Mouse (Mus musculus) skeletal muscle tissue, postnatal 0 days (tissue): Measurements from ENCODE around the gene Dda1. TPM values are rescaled to one million over a fixed set of nuclear protein-coding genes. Genes with fewer than 3 reads are reported as not detected.

Source experiments
- polyA plus RNA-seq: library from polyadenylated mRNA; unstranded; fragments of >200 nt; fragmentation: Nextera tagmentation; extraction: Ambion mirVana; gene quantifications from 2 replicates; pipeline ENCODE4 v1.2.1, GENCODE M21; 2015

Dda1 gene
- polyA plus RNA-seq, result 48.3 and 57.9 TPM in 2 replicates

GRCm38 (mm10) chr8:71468916-71469315 is at the start of gene Dda1:
Gene Dda1, plus strand, starts transcription at chr8:71469199.

GRCm38 (mm10) chr8:71463188-71464033 is 5.6 kb upstream of the Dda1 start, which contains the start of gene Abhd8:
Gene Abhd8, minus strand, starts transcription at chr8:71463655.

DNA sequence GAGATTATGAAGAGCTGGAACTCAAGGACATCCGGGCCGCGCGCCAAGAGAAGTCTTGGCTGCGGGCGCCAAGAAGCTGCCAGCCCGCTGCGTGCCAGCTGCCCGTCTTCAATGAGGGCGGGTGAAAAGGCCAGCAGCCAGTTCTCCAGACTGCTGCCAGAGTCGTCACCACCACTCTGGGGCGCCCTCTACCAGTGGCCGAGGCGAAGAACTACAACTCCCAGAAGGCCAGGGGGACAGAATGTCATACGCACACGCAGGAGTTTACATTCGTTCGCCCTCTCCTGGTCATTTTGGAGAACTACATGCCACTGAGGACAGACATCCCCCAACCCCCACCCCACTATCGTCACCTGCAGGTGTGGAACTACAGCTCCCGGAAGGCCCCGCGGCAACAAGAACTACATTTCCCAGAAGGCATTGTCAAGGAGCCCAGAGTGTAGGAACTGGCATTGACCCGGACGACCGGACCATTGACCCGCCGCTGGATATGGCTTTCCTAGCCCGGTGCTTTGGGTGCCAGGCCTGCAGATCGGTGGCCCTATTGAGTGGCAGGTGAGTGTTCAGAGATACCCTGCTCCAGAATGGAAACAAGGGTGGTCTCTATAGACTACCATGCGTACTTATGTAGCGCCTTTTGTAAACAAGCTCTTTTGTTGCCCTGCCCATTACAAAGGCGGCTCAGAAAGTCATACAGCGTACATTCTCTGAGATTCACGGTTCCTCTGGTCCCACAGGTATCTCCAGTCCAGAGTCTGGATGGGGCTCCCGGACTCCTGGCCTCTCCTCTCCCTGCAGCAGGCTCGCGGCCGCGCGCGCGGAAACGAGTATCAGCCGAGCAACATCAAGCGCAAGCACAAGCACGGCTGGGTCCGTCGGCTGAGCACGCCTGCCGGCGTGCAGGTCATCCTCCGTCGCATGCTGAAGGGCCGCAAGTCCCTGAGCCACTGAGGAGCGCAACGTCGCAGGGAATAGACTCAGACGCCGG is 4.2 kb upstream of the Dda1 start, which contains the start of gene Mrpl34:
Gene Mrpl34 (plus strand): TSS at position 447 of the 988 bp plus-strand sequence.

DNA sequence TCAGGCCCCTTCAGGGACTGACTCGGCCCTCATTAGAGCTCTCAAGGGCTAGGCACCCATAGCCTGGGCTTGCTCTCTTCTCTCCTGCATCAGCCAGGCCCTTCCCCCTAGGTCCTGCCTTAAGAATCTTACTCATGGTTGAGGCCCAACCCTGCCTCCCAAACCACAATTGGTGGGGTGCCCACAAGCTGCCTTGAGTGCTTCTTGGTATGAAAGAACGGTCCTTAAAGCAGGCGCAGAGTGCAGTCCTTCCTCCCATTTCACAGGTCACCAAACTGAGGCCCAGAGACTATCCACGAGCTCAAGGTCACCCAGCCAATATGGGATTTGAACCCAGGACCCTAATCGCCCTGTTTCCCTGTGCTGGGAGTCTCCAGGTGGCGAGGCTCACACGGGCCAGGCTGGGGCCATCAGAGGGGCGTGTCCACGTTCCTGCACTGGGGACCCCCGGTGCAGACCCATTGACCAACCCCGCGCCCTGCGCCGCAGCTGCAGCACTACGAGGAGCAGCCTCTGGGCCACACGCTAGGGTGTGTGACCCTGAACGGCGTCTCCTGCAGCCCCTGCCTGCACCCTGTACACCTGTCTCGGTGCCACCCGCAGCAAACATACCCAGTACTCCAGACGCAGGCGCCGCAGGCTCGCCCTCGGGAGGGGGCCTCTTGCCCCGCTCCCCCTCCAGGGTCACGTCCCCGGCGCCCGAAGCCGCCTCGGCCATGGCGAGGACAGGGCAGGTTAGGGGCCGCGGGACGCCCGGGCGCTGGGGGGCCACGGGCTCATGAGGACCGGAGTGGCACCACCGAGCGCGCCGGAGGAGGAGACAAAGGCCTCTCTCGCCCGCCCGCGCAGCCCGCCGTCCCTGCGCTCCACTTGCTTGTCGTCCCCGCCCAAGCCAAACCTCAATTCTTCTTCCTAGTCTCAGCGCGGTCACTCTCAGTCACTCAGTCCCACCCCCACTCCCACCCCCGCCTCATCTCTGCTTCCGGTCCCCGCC is 16.4 kb downstream of the Dda1 start, which contains the start of gene Ano8:
Gene Ano8 (minus strand): TSS at position 822 of the 994 bp plus-strand sequence.

GRCm38 (mm10) chr8:71487691-71488445 is 18.9 kb downstream of the Dda1 start, which contains the start of gene Gtpbp3:
Gene Gtpbp3, plus strand, starts transcription at chr8:71488103.

GRCm38 (mm10) chr8:71511644-71512043 is 42.6 kb downstream of the Dda1 start, which contains the start of gene Plvap:
Gene Plvap, minus strand, starts transcription at chr8:71511752.

DNA sequence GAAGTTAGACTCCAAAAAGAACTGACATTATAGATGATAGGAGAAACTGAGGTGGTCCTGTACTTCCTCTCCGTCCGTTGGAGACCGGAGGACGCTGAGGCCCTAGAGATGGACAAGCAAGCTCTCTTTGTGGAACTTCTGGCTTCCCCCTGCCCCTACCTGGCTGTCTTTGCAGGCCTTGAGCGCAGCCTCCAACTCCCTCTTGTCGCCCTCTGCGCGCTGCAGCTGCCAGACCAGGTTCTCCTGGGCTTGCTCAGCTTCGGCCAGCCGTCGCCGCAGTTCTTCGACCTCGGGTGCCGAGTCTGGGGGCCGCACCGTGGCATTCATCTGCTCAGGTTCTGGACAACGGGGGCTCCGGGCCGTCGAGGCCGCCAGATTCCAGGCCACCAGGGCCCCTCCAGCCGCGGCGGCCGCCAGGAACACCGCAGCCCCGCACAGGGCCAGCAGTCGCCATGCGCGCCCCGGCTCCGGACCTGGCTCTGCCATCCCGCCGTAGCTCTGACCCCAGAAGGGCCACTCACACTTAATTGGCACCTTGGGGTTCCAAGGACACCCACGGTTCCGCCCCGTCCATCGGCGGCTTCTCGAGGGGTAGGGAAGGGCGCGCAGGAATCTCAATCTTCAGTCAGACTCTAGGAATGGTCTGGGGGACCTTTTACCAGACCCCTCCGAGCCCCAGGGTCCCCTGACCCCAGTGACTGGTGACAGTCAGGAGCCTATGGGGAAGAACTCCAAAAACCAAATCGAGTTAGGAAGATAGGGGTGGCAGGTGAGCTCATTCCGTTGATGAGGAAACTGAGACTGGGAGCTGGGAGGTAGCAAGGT is 56.4 kb downstream of the Dda1 start, which contains the start of gene Ccdc194:
Gene Ccdc194 (minus strand): TSS at position 486 of the 825 bp plus-strand sequence.

Other genes with a start within 250 kb of the Dda1 start
- gene Myo9b, start 196.5 kb upstream of the Dda1 start, polyA plus RNA-seq, result 6.7 and 7.5 TPM in 2 replicates
- 16.2 and 18.1 TPM in 2 replicates for gene Haus8, start 196.3 kb upstream of the Dda1 start, polyA plus RNA-seq
- 106 and 119 TPM in 2 replicates for gene Use1, start 102.4 kb upstream of the Dda1 start, polyA plus RNA-seq
- 4.9 and 6.7 TPM in 2 replicates for gene Ocel1, start 97.9 kb upstream of the Dda1 start, polyA plus RNA-seq
- gene Nr2f6, start 87.2 kb upstream of the Dda1 start, polyA plus RNA-seq, result 27.5 and 32.7 TPM in 2 replicates
- 14.4 and 14.5 TPM in 2 replicates for gene Ushbp1, start 73.4 kb upstream of the Dda1 start, polyA plus RNA-seq
- 64.8 and 75.1 TPM in 2 replicates for gene Babam1, start 72.3 kb upstream of the Dda1 start, polyA plus RNA-seq
- 5.9 and 6.0 TPM in 2 replicates for gene Ankle1, start 63.2 kb upstream of the Dda1 start, polyA plus RNA-seq
- 39.0 and 41.2 TPM in 2 replicates for gene Abhd8, start 5.5 kb upstream of the Dda1 start, polyA plus RNA-seq
- gene Mrpl34, start 4.2 kb upstream of the Dda1 start, polyA plus RNA-seq, result 94.6 and 97.7 TPM in 2 replicates
- gene Ano8, start 16.8 kb downstream of the Dda1 start, polyA plus RNA-seq, result 1.3 and 2.4 TPM in 2 replicates
- 7.5 and 9.5 TPM in 2 replicates for gene Gtpbp3, start 18.9 kb downstream of the Dda1 start, polyA plus RNA-seq
- gene Plvap, start 42.6 kb downstream of the Dda1 start, polyA plus RNA-seq, result 21.9 and 33.3 TPM in 2 replicates
- 0.33 and 0.57 TPM in 2 replicates for gene Ccdc194, start 56.5 kb downstream of the Dda1 start, polyA plus RNA-seq
- 57.6 and 67.3 TPM in 2 replicates for gene Bst2, start 68.3 kb downstream of the Dda1 start, polyA plus RNA-seq
- 47.7 and 53.4 TPM in 2 replicates for gene Mvb12a, start 73.7 kb downstream of the Dda1 start, polyA plus RNA-seq
- 0.21 and 0.48 TPM in 2 replicates for gene Tmem221, start 89.7 kb downstream of the Dda1 start, polyA plus RNA-seq
- gene Nxnl1, start 97.4 kb downstream of the Dda1 start, polyA plus RNA-seq, result 0.38 and 0.40 TPM in 2 replicates
- 50.7 and 177 TPM in 2 replicates for gene Slc27a1, start 99.7 kb downstream of the Dda1 start, polyA plus RNA-seq
- gene Pgls, start 123.0 kb downstream of the Dda1 start, polyA plus RNA-seq, result 159 and 188 TPM in 2 replicates
- gene Fam129c, start 128.4 kb downstream of the Dda1 start, polyA plus RNA-seq, result 0.96 and 1.2 TPM in 2 replicates
- 44.7 and 50.8 TPM in 2 replicates for gene Colgalt1, start 141.8 kb downstream of the Dda1 start, polyA plus RNA-seq
- 0.12 and 0.35 TPM in 2 replicates for gene Unc13a, start 202.6 kb downstream of the Dda1 start, polyA plus RNA-seq
- gene Jak3, start 207.1 kb downstream of the Dda1 start, polyA plus RNA-seq, result 3.2 and 4.6 TPM in 2 replicates
- gene Insl3, start 220.0 kb downstream of the Dda1 start, polyA plus RNA-seq, result 0.77 and 0.85 TPM in 2 replicates
- gene B3gnt3, start 232.6 kb downstream of the Dda1 start, polyA plus RNA-seq, result 4.2 and 4.9 TPM in 2 replicates